Mouse (Mus musculus) heart, embryonic 12.5 days (tissue): ENCODE data around the gene Fam131b. TPM values are rescaled to one million over a fixed set of nuclear protein-coding genes. Genes with fewer than 3 reads are reported as not detected.
A peak's percentile ranks its signal among the peaks of the same experiment; 100 is the strongest.

ENCODE experiments used
- ATAC-seq: fragments of 200-750 bp; cut with Nextera tagmentation; 2 replicates; pipeline ENCODE4 v1.8.0; 2017; ENCODE audit warnings: moderate TSS enrichment, moderate library complexity; ENCODE audit not compliant: insufficient number of reproducible peaks, low FRiP score
- H3K27ac ChIP-seq: fragments of 300-500 bp; sonication (generic); 2 replicates; pipeline ENCODE4 v1.5.1; 2016; ENCODE audit warnings: mild to moderate bottlenecking, moderate library complexity; ENCODE audit not compliant: poor library complexity, severe bottlenecking
- H3K27me3 ChIP-seq: fragments of 300-500 bp; sonication (generic); replicated peaks from 2 replicates; pipeline ENCODE4 v1.6.1; 2016; ENCODE audit warnings: mild to moderate bottlenecking, moderate library complexity
- H3K36me3 ChIP-seq: fragments of 300-500 bp; sonication (generic); 2 replicates; pipeline ENCODE4 v1.6.1; 2016; ENCODE audit warnings: mild to moderate bottlenecking, moderate library complexity
- H3K4me1 ChIP-seq: fragments of 300-500 bp; sonication (generic); replicated peaks from 2 replicates; pipeline ENCODE4 v1.6.1; 2016; ENCODE audit warnings: mild to moderate bottlenecking
- H3K4me2 ChIP-seq: fragments of 300-500 bp; sonication (generic); 2 replicates; pipeline ENCODE4 v1.6.1; 2016; ENCODE audit warnings: mild to moderate bottlenecking, moderate library complexity
- H3K4me3 ChIP-seq: fragments of 300-500 bp; sonication (generic); 2 replicates; pipeline ENCODE4 v1.5.1; 2016; ENCODE audit warnings: mild to moderate bottlenecking
- H3K9ac ChIP-seq: fragments of 300-500 bp; sonication (generic); 2 replicates; pipeline ENCODE4 v1.6.1; 2016; ENCODE audit warnings: mild to moderate bottlenecking, moderate library complexity
- H3K9me3 ChIP-seq: fragments of 300-500 bp; sonication (generic); replicated peaks from 2 replicates; pipeline ENCODE4 v1.6.1; 2016; ENCODE audit warnings: mild to moderate bottlenecking, moderate library complexity
- WGBS: fragments of 180-500 bp; shearing (Covaris S2); methylation state at CpG from one replicate; pipeline ENCODE4 v1.1.7; 2016; 5-methylcytosine and 5-hydroxymethylcytosine counted together
- polyA plus RNA-seq: library from polyadenylated mRNA; unstranded; fragments of >200 nt; fragmentation: Nextera tagmentation; extraction: Ambion mirVana; gene quantifications from 2 replicates; pipeline ENCODE4 v1.2.1, GENCODE M21; 2016

Gene Fam131b
- polyA plus RNA-seq, 1 experiment from 2014 or later = 0.52 TPM

DNA sequence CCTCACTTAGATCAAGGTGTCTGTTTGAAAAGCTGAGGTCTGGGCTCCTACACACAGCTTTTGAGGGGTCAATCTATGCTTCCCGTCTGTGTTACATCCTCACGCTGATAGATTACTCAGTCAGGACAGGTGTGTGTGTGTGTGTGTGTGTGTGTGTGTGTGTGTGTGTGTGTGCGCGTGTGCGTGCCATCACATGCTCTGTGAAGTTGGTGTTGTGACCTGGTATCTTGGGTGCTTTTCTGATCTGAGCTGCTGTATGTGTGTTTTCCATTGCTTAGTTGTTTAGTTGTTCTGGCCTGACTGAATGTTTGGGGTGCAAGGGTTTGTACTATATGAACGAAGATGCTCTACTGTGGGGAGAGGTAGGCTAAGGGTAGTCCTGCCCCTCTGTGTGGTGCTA lies 30.9 kb upstream of the Fam131b start:
- H3K9me3 ChIP-seq = no peaks in the 10 kb centered on the region
- H3K36me3 ChIP-seq = peaks cover 90% of the 10 kb centered on the region
- H3K27me3 ChIP-seq = no peaks in the 10 kb centered on the region
- ATAC-seq = no peak
- peak overlapping the region; percentile 100; the same call in 1 of the 2 replicates for H3K27ac ChIP-seq
- peaks cover 94% of the 10 kb centered on the region for H3K4me1 ChIP-seq
- H3K4me3 ChIP-seq = peak overlapping the region; percentile 93; the same call in 1 of the 2 replicates
- peak overlapping the region; percentile 22; the same call in 1 of the 2 replicates for H3K9ac ChIP-seq
- peak overlapping the region; percentile 99 for H3K4me2 ChIP-seq
- 90% methylated on average over 6 of the region's 6 CpGs for WGBS

DNA sequence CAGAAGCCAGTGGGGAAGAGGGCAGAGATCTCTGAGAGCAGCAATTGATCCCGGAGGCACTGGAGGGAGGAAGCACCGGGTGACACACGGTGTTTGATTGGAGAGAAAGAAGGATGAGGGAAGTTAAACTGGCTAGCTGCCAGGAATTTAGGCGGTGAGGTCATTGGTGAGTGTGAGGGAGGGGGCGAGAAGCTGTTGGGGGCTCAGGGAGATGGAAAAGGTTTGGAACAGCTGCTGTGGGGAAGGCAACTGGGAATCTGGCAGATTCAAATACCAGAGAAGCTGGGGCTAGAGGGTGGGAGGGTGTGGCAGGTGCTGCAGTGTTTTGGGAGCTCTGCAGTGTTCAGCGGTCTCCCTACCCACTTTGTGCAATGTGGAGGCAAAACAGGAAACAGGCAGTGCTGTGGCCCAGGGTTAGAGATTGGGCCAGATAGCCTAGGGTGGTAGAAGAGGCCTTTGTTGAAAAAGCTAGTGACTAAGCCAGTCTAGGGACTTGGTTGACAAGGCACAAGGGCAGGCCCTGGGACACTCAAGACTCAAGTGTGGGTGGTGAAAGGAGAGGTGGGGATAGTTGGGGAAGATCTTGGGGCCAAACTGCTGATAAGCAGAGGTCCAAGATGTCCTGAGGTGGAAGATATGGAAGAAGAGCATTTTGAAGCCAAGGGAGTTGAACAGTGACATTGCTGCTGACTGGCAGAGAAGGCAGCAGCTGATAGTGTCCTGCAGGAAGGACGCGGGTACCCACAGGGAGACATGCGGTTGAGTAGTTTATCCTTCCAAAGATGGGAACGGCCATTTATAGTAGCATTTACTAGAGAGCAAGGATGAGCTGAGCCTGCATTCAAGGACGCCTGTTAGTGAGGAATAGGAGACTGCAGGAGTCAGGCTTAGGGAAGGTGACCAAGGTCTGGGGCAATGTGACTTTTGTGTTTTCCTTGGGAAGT lies 29.9 kb upstream of the Fam131b start:
- Histone ChIP-seq H3K4me3 (peak overlapping the region; percentile 93), H3K9me3 (no peaks in the 10 kb centered on the region), H3K4me1 (peaks cover 85% of the 10 kb centered on the region), H3K4me2 (peak overlapping the region; percentile 99), H3K9ac (peak overlapping the region; percentile 47), H3K36me3 (peaks cover 80% of the 10 kb centered on the region), H3K27ac (peak overlapping the region; percentile 100), H3K27me3 (no peaks in the 10 kb centered on the region)
- ATAC-seq = no peak
- WGBS = 15% methylated on average over 11 of the region's 11 CpGs

DNA sequence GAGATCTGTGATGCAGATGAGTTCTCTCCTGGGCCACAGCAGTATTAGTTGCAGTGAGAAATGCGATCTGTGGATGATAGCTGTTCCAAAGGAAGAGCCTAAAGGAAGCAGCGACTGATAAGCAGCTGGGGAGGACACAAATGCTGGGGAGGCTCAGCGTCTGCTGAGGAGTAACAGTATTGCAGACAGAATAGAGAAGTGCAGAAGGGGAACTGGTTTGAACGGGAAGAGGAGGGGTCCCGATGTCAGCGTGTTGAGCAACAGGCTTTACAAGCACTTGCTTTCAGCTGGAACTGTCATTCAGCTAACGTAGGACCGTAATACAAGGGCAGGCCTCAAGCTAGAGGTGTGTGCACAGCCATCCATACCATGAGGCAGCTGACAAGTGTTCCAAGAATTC lies 28.7 kb upstream of the Fam131b start:
- H3K4me1 ChIP-seq = peaks cover 80% of the 10 kb centered on the region
- H3K36me3 ChIP-seq = peaks cover 68% of the 10 kb centered on the region
- peak overlapping the region; percentile 100 for H3K27ac ChIP-seq
- no peaks in the 10 kb centered on the region for H3K27me3 ChIP-seq
- no peaks in the 10 kb centered on the region for H3K9me3 ChIP-seq
- WGBS = 27% methylated on average over 8 of the region's 8 CpGs
- H3K4me2 ChIP-seq = peak overlapping the region; percentile 99
- no peak for ATAC-seq
- H3K4me3 ChIP-seq = peak overlapping the region; percentile 93
- H3K9ac ChIP-seq = peak overlapping the region; percentile 98

DNA sequence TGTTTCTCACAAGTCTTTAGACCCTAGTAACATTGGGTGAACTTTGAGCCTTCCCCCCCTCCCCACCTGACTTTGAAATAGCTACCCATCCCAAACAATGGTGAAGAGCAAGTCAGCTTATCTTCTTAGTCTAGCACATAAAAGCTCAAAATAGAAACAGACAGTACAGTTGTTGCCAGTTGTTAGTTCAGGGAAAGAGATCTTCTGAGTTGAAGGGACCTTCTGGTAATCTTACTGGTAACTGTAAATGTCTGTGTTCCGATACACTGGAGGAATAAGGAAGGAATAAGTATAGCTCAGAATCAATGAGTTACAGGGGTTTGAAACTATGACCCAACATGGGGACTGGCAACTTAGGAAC lies 28.0 kb upstream of the Fam131b start:
- no peaks in the 10 kb centered on the region for H3K9me3 ChIP-seq
- H3K27ac ChIP-seq = peak overlapping the region; percentile 100
- peaks cover 73% of the 10 kb centered on the region for H3K4me1 ChIP-seq
- peak overlapping the region; percentile 93 for H3K4me3 ChIP-seq
- H3K4me2 ChIP-seq = peak overlapping the region; percentile 99
- peak overlapping the region; percentile 98; the same call in 1 of the 2 replicates for H3K9ac ChIP-seq
- no peaks in the 10 kb centered on the region for H3K27me3 ChIP-seq
- 76% methylated on average over 1 of the region's 1 CpGs for WGBS
- peaks cover 61% of the 10 kb centered on the region for H3K36me3 ChIP-seq
- no peak for ATAC-seq

DNA sequence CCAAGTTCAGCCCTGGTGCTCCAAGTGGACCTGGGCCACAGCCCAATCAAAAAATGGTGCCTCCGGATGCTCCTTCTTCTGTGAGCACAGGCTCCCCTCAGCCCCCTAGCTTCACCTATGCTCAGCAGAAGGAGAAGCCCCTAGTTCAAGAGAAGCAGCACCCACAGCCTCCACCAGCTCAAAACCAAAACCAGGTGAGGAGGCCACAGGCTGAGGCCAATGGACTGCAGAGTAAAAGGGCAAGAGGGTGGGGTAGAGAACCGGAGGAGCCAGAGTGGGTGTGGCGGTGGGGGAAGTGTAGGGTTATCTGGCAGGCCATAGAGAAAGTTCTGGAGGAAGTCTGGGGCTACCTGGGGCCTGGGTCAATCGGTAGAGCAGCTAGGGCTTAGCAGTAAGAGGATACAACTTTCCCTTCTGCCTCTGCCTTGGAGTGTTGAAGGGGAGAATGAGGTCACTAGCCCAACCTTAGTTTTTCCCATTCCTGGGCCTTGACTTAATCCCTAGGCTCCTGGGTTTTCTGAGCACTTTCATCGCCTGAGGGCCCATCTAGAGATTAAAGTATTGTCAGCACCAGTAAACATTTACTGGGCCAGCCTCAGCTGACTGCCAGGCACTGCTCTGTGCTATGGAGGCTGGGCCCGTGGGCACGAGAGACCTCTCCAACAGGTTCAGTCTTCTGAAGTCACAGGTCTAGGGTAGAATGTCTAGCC lies 27.5 kb upstream of the Fam131b start:
- Histone ChIP-seq H3K36me3 (peaks cover 56% of the 10 kb centered on the region), H3K4me3 (peak overlapping the region; percentile 93), H3K27me3 (no peaks in the 10 kb centered on the region), H3K27ac (peak overlapping the region; percentile 100), H3K9ac (peak overlapping the region; percentile 98), H3K4me2 (peak overlapping the region; percentile 99), H3K4me1 (peaks cover 67% of the 10 kb centered on the region), H3K9me3 (no peaks in the 10 kb centered on the region)
- 37% methylated on average over 7 of the region's 7 CpGs for WGBS
- ATAC-seq = no peak

DNA sequence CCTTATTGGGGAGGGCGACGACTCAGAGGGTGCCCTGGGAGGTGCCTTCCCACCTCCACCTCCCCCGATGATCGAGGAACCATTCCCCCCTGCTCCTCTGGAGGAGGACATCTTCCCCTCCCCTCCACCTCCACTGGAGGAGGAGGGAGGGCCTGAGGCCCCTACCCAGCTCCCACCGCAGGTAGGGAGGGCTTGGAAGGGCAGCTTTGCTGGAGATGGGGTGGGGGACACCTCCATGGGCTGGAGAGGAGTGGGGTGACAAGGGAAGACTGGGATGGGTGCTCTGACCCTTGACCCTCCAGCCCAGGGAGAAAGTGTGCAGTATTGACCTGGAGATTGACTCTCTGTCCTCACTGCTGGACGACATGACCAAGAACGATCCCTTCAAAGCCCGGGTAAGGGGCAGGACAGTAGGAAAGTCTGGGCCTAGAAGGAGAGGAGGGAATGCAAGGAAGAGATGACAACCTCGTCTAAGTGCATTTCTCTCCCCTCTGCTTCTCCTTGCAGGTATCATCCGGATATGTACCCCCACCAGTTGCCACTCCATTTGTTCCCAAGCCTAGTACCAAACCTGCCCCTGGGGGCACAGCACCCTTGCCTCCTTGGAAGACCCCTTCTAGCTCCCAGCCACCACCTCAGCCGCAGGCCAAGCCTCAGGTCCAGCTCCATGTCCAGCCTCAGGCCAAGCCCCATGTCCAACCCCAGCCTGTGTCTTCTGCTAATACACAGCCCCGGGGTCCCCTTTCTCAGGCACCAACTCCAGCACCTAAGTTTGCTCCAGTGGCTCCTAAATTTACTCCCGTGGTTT lies 26.7 kb upstream of the Fam131b start:
- Histone ChIP-seq H3K4me3 (peak overlapping the region; percentile 93), H3K27ac (peak overlapping the region; percentile 100), H3K27me3 (no peaks in the 10 kb centered on the region), H3K9ac (peak overlapping the region; percentile 98), H3K36me3 (peaks cover 48% of the 10 kb centered on the region), H3K4me2 (peak overlapping the region; percentile 99), H3K9me3 (no peaks in the 10 kb centered on the region), H3K4me1 (peaks cover 60% of the 10 kb centered on the region)
- no peak for ATAC-seq
- WGBS = 28% methylated on average over 13 of the region's 13 CpGs

DNA sequence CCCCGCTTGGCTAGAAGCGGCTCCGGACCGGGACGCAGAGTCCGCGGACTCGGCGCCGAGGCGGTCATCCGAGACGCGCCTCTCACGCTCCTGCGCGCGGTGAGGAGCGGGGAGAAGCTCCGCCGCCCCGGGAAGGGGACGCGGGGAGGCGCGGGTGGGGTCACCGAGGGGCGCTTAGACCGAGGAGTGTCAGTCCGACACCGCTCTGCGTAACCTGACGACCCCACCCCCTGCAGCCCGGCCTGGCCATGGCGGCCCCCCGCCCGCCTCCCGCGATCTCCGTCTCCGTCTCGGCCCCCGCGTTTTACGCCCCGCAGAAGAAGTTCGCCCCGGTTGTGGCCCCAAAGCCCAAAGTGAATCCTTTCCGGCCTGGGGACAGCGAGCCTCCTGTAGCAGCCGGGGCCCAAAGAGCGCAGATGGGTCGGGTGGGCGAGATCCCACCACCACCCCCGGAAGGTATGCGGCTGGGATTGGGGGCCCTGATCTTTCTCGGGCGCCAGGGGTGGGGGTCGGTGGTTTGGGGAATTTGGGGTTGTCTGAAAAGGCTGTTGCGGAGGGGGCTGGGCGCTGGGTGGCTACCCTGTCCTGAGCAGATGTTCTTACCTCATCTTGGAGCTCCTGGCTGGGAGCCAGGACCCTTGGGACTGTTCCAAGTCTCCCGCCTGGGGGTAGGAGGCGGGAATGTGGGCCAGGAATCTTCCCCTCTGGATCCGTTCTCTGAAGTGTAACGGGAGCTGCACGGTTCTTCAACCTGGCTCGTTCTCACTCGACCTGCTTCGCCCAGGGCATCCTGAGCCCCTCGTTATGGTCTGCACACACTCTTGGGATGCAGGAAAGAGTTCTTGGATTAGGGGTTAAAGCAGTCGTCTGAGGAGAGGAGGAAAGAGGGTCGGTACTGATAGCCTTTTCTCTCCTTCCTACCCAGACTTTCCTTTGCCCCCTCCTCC lies 25.9 kb upstream of the Fam131b start:
- ATAC-seq = peak; percentile 37
- H3K27ac ChIP-seq = peak overlapping the region; percentile 100
- WGBS = under 1% methylated on average over 51 of the region's 72 CpGs
- H3K9me3 ChIP-seq = no peaks in the 10 kb centered on the region
- H3K27me3 ChIP-seq = no peaks in the 10 kb centered on the region
- peaks cover 39% of the 10 kb centered on the region for H3K36me3 ChIP-seq
- peaks cover 51% of the 10 kb centered on the region for H3K4me1 ChIP-seq
- peak overlapping the region; percentile 93 for H3K4me3 ChIP-seq
- H3K4me2 ChIP-seq = peak overlapping the region; percentile 99
- H3K9ac ChIP-seq = peak overlapping the region; percentile 98

DNA sequence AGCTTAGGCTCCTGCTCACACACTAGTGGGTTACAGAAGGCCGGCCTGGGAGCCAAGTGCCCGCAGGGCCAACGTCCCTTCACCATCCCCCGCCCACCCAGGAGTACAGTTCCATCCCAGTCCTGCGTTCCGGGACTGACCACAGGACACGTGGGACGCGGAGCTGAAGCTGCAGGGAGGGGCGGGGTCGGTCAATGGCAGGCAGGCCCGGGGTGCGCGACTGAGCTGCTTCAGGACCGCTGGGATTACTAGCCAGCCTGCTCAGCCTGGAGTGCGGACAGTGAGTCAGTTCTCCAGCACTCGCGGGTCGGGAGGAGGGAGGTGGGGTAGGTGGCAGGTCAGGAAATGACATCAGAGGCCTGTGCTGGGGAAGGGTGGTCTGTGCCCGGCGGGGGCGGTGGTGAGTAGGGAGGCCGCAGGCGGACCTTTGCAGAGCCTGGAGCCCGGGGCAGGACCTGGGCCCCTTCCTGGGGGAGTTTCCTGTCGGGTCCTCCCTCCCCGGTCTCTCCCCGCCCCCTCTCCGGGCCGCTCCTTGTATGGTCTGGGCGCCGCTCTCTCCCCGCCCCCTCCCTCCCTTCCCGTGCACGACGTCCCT lies 25.1 kb upstream of the Fam131b start, which contains the start of gene Zyx:
Zyx (plus strand) TSS at position 205 of the 595 bp plus-strand sequence.
- Histone ChIP-seq H3K36me3 (peaks cover 32% of the 10 kb centered on the region), H3K4me2 (peak within 1 kb of the TSS; percentile 99), H3K27me3 (no peaks in the 10 kb centered on the region), H3K9me3 (no peaks in the 10 kb centered on the region), H3K27ac (peak within 1 kb of the TSS; percentile 100), H3K4me3 (peak within 1 kb of the TSS; percentile 93), H3K4me1 (peaks cover 43% of the 10 kb centered on the region), H3K9ac (peak within 1 kb of the TSS; percentile 98)
- 0% methylated on average over 26 of the region's 36 CpGs for WGBS
- peak; percentile 93 for ATAC-seq

DNA sequence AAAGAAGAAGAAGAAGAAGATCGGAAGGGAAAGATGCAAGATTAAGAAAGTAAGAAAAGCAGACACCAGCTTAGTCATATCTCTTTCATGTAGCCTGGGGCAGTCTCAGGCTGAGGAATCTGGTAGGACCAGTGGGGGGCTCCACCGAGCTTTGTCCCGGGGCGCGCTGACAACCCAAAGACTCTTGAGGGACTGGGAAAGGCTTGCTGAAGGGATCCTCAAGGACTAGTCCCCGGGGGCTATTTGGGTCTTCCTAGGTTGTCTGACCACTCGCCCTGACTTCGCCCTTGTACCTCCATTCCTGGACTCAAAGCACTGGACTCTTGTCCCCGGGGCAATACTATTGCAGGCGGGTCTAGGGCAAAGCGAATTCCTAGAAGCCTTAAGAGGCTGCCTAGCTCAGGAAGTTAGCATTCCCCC lies 24.6 kb upstream of the Fam131b start:
- peak; percentile 45 for ATAC-seq
- H3K36me3 ChIP-seq = peaks cover 29% of the 10 kb centered on the region
- WGBS = 1% methylated on average over 11 of the region's 11 CpGs
- H3K4me2 ChIP-seq = peak overlapping the region; percentile 99
- peak overlapping the region; percentile 93 for H3K4me3 ChIP-seq
- H3K27me3 ChIP-seq = no peaks in the 10 kb centered on the region
- peak overlapping the region; percentile 100 for H3K27ac ChIP-seq
- peak overlapping the region; percentile 98 for H3K9ac ChIP-seq
- no peaks in the 10 kb centered on the region for H3K9me3 ChIP-seq
- H3K4me1 ChIP-seq = peaks cover 38% of the 10 kb centered on the region
